Mouse (Mus musculus) kidney, adult 18-20 months (tissue): ENCODE measurements at regions not wholly inside any gene's neighbourhood (a gene's known extent, or its start where the extent isn't known, plus 50 kb on each side); places are given as distances from the start of the nearest gene placed in this dataset.
"Not testable (repeated sequence)": the region's sequence is repeated elsewhere in the genome, so short reads cannot be mapped to it uniquely, and the experiment has no call there.

Experiments used
- DNase-seq: peaks from one replicate; pipeline ENCODE4 v3.0.0; 2021

GRCm38 (mm10) chr13:57169621-57170020 lies 273.8 kb upstream of the Trpc7 start:
- no peak for DNase-seq

- DNase-seq, result no peak
Observed at GRCm38 (mm10) chr13:57165367-57165766, 269.6 kb upstream of the Trpc7 start.

- DNase-seq, result no peak
Observed at GRCm38 (mm10) chr13:57152787-57153186, 257.0 kb upstream of the Trpc7 start.

GRCm38 (mm10) chr13:57147623-57148022 lies 251.8 kb upstream of the Trpc7 start:
- DNase-seq, result no peak

GRCm38 (mm10) chr13:57146708-57147107 lies 250.9 kb upstream of the Trpc7 start:
- DNase-seq, result no peak

GRCm38 (mm10) chr13:57145782-57146181 lies 250.0 kb upstream of the Trpc7 start:
- no peak for DNase-seq

GRCm38 (mm10) chr13:57142851-57143250 lies 247.1 kb upstream of the Trpc7 start:
- no peak for DNase-seq

- DNase-seq, result no peak
Observed at GRCm38 (mm10) chr13:57142441-57142840, 246.6 kb upstream of the Trpc7 start.

GRCm38 (mm10) chr13:57115936-57116335 lies 220.1 kb upstream of the Trpc7 start:
- no peak for DNase-seq

GRCm38 (mm10) chr13:57107956-57108355 lies 212.2 kb upstream of the Trpc7 start:
- no peak for DNase-seq

GRCm38 (mm10) chr13:57099601-57100000 lies 203.8 kb upstream of the Trpc7 start:
- no peak for DNase-seq

GRCm38 (mm10) chr13:57091886-57092285 lies 196.1 kb upstream of the Trpc7 start:
- no peak for DNase-seq

- no peak for DNase-seq
Observed at GRCm38 (mm10) chr13:57089381-57090075, 193.7 kb upstream of the Trpc7 start.

- no peak for DNase-seq
Observed at GRCm38 (mm10) chr13:57087966-57088365, 192.2 kb upstream of the Trpc7 start.

GRCm38 (mm10) chr13:57087398-57087797 lies 191.6 kb upstream of the Trpc7 start:
- no peak for DNase-seq

GRCm38 (mm10) chr13:57083751-57084150 lies 188.0 kb upstream of the Trpc7 start:
- no peak for DNase-seq

GRCm38 (mm10) chr13:57070479-57070878 lies 174.7 kb upstream of the Trpc7 start:
- no peak for DNase-seq

GRCm38 (mm10) chr13:57061656-57062055 lies 165.9 kb upstream of the Trpc7 start:
- no peak for DNase-seq

- DNase-seq, result no peak
Observed at GRCm38 (mm10) chr13:57061074-57061473, 165.3 kb upstream of the Trpc7 start.

- no peak for DNase-seq
Observed at GRCm38 (mm10) chr13:57056786-57057185, 161.0 kb upstream of the Trpc7 start.

- DNase-seq, result no peak
Observed at GRCm38 (mm10) chr13:57055409-57056195, 159.8 kb upstream of the Trpc7 start.

- no peak for DNase-seq
Observed at GRCm38 (mm10) chr13:57053361-57053760, 157.6 kb upstream of the Trpc7 start.

- not testable (repeated sequence) for DNase-seq
Observed at GRCm38 (mm10) chr13:57046130-57046529, 150.3 kb upstream of the Trpc7 start.

- no peak for DNase-seq
Observed at GRCm38 (mm10) chr13:57044455-57044854, 148.7 kb upstream of the Trpc7 start.
